Mouse (Mus musculus) liver, embryonic 14.5 days (tissue): Measurements from ENCODE around the gene Ms4a3.

Experiments used
- CTCF ChIP-seq: IDR thresholded peaks from 2 replicates; pipeline ENCODE4 v1.5.1; 2016; ENCODE audit warnings: antibody characterized with exemption, low read depth, control low read depth
- EP300 ChIP-seq: IDR thresholded peaks from 2 replicates; pipeline ENCODE4 v1.6.1; 2016; ENCODE audit warnings: antibody characterized with exemption, low read depth

- TF ChIP-seq EP300 (no peak), CTCF (no peak)
Observed at GRCm38 (mm10) chr19:11633732-11634131, 6.9 kb downstream of the Ms4a3 start.
